Mouse (Mus musculus) activated CD4-positive, CD25-positive, alpha-beta regulatory T cell, adult 4 months (primary cell): ENCODE results near the gene Zbp1. TPM values are rescaled to one million over a fixed set of nuclear protein-coding genes. Genes with fewer than 3 reads are reported as not detected.

Experiments used
- ATAC-seq: one replicate; pipeline ENCODE4 v1.8.0; 2017
- polyA plus RNA-seq, 2 experiments: library from polyadenylated mRNA; unstranded; fragments of 100-300 nt; shearing (Covaris generic); gene quantifications; one replicate each; pipeline ENCODE4 v1.2.1; 2017

Gene Zbp1
- polyA plus RNA-seq, 2 experiments from 2014 or later, result 118 to 141 TPM

DNA sequence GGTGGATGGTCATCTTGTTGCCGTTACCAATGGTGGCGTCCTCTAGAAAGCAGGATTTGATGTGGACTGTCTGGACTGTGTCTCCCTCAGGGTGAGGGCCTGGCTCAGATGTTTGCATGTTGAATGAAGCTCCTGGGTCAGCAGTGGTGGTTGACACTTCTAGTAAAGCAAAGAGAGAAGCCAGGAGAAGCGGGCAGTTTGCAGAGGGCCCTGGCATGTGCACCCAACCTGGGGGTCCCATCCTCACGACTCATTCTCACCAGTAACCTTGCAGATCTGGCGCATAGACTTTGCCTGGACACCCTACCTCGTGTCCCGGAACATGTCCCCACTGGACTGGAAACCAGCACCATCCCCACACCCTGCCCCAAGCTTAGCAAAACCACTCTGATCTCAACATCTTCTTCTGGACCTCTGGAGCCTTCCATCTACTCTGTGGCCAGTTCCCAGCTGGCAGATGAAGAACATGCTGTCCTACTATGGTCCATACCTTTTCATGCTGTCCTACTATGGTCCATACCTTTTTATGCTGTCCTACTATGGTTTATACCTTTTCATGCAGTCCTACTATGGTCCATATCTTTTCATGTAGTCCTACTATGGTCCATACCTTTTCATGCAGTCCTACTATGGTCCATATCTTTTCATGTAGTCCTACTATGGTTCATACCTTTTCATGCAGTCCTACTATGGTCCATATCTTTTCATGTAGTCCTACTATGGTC is 9.5 kb downstream of the Zbp1 start:
- ATAC-seq, result no peak

DNA sequence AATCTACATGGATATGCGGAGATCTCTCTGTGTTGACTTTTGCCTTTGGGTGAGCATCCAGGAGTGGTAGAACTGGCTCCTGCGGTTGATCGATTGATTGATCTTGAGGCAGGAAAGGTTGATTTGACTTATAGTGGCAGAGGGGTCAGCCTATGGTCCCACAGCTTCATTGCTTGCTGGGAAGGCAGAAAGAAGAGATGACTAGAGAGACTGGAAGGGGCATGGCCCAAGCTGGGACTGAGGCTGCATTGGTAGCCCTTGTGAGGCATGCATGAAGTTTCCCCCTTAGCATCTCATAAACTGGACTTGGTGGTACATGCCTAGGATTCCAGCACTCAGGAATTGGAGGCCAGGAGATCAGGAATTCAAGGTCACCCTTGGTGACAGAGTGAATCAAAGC is 11.7 kb downstream of the Zbp1 start:
- no peak for ATAC-seq

DNA sequence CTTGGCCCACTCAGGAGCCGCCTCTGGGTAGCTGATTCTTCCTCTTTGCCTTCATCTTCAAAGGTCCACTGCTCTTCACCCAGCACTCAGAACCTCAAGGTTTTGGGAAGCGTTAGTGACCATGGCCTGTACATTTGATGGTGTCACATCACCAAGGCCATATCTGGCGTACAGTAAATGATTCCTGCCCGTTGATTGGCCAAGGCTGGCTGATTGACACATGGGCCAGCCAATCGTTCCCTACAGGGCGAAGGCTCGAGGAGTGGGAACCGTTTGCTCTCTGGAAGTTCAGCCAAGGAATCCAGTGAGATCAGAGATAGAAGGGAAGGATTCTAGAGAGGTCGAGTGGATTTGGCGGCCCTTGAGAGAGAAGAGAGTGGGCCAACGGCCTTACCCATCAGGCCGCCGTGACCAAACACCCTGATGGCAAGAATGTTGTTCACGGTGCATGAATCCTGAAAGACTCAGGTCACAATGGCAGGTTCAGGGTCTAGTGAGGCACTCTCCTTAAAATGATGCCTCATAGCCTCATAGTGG is 13.1 kb downstream of the Zbp1 start:
- ATAC-seq, result no peak

DNA sequence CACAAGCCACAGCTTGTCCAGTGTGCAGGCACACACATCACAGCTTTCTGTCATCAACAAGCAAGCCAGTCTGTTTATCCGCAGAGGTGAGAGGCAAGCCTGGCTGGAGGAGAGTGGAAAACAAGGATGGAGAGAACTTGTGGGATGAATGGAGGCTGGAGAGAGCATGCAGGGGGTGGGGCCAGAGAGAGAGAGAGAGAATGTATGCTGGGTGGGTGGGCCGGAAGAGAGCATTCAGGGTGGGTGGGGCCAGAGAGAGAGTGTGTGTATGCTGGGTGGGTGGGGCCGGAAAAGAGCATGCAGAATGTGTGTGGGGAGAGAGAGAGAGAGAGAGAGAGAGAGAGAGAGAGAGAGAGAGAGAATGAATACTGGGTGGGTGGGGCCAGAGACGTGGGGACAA is 14.1 kb downstream of the Zbp1 start:
- ATAC-seq, result no peak

DNA sequence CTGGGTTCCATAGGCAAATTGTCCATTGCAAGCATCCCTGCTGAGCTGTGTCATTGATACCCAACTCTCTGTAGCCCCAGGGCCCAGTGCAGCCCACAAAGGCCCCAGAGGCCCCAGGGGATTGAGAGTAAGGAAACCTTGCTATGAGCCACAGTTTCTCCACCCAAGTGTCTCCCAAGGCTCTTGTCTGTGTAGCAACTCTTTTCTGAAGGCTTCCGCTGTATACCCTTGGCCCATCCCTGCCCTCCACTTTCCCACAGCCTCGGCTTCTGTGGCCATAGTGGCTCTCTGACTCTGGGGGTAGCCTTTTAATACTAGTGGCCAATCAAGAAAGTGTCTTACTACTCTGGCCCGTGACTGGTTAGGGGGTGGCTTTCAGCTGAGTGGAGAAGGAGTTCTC is 15.0 kb downstream of the Zbp1 start:
- no peak for ATAC-seq

DNA sequence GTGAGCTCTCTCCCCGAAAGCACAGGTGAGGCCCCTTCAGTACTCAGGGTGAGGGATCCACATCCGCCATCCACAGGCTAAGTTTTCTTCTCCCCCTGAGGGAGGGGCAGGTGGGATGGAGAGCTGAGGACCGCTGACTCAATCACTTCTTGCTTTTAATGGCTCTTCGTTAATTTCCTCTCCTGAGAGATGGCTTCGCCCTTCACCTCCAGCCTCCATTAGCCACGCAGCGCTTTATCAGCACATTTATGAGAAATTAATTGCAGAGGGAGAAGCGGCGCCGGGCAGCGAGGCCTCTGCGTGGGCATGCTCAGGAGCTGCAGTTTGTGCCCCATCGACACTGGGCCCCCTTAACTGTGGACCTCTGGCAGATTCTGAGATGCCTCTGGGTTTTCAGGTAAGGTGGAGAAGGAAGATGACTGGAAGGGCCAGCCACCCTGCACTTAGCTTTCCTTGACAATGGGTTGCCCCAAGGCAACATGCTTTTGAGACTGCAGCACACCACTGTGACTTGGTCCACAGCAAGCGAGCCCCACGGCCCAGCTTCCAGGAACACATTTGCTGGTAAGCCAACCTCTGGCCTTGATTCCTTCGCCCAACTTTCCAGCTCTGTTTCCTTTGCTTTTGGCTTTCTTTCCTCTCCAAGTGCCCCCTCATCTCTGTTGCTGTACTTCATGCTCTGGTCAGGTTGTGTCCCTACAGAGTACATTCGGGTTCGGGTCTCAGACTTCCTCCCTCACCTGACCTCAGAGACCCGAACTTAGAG is 15.6 kb downstream of the Zbp1 start:
- ATAC-seq, result no peak

DNA sequence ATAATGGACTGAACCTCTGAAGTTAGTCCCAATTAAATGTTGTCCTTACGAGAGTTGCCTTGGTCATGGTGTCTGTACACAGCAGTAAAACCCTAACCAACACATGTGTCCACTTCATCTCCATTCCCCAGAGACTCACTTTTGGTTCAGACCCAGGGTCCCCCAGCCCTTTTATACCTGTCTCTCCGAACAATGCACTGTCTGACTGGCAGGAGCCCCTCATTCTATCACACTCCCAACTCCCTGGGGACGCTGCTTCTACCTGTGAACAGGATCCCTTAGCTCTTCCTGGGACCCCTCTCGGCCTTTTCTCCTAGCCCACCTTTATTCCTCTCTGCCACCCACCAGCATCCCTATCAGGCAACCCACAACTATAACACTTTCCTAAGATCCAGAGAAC is 23.9 kb downstream of the Zbp1 start:
- no peak for ATAC-seq

DNA sequence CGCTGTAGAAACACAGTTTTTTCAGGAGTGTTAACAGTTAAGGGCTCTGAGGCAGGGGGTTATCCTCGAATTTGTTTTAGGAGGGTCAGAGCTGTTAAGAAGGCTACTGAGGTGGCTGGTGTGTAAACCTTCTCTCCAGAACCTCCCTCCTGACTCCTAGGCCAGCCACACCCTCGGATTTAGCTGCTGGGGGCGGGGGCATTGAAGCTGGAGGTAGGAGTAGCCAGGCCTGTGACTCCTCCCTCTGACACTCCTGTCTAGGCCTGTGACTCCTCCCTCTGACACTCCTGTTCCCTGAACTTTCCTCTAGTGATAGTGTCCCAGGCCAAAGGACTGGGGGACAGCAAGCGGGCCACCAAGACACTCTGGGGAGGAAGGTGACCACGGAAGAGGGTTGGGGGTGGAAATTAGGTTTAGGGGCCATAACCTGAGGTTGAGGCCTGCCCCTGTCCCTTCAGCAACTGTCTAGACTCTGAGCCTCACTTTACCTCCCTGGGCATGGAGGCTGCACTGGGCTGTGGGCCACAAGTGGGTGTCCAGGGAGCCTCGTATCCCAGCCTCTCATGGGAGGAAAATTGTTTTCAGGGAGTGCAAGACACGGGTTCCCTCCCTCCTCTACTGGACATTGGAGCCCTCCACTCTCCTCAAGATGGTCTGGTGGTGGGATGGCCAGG is 31.4 kb downstream of the Zbp1 start:
- no peak for ATAC-seq

DNA sequence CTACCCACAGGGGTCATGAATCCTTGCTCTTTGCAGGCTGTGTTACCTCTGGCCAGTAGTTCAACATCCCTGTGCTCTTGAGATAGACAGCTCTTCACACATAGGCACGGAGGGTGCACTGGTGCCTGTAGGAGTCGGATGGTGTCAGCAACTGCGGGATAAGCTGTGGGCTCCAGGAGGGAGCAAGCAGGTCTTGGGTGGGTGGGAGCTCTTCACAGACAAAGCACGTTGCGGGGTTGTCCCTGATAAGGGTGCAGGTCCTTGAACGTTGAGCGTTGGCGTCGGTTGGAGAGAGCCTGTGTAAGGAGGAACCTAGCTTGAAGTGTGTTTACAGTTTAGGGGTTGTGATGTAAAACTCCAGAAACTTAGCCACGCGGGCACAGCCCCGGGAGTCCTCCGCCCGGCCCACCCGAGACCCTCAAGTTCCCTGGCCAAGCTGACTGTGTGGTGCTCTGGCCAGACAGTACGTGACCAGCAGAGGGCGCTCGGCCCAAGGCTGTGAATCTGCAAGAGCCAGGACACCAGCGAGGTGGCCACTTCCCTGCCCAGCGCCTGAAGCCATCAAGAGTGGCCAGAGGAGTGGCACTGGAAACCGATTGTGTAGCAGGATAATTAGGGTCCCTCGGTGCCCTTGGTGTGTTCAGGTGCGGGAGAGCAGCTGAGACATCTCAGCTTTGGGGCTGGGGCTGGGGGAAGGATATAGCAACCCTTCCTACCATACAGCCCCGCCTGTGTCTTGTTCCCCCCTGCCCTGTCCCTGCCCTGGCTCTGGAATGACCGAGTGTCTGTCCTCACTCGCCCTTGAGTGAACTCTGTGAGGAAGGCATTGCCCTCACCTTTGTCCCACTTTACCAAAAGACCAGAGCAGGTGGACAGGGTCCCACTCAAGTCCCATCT is 32.4 kb downstream of the Zbp1 start:
- peak; percentile 56 for ATAC-seq

DNA sequence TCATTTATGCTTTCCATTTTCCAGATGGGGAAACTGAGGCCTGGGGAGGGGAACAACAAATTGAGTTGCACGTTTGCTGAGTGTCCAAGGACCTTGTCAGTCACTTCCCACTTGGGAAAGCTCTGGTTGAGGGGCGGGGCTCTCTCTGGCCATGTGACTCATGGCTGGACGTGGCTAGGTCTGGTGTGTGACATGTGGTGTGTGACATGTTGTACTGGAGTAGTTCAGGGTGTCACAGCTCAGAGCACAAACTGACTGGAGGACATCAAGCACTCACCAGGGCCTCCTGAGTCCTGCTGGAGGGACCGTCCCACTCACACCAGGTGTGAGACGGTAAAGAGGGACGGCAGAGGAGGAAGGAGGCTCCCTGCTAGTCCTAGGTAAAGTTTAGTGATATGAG is 33.4 kb downstream of the Zbp1 start:
- ATAC-seq, result no peak

DNA sequence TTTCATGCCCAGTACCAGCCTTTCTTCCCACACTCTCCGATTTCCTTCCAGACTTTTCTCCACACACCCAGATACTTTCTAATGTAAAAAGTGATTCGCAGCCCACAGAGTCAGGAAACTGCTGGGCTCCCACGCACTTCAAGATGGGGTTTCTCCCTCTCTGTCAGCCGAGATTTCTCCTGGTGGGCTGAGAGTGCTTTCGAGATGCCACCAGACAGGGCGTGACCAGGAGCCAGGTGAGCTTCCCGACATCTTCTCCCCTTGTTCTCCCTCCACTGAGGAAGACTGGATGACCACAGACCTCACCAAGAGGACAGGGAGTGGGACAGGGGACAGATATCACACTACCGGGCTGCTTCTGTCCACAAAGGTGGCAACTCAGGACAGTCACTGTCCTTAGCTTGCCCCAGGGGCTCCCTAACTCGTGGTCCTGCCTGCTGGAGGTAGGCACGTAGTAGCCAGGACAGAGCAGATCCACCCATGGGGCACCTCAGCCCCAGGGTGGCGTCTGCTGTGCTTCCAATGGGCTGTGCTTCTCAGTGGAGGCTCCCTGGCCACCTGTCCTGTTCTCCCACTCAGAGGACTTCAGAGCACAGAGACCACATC is 34.1 kb downstream of the Zbp1 start:
- no peak for ATAC-seq

DNA sequence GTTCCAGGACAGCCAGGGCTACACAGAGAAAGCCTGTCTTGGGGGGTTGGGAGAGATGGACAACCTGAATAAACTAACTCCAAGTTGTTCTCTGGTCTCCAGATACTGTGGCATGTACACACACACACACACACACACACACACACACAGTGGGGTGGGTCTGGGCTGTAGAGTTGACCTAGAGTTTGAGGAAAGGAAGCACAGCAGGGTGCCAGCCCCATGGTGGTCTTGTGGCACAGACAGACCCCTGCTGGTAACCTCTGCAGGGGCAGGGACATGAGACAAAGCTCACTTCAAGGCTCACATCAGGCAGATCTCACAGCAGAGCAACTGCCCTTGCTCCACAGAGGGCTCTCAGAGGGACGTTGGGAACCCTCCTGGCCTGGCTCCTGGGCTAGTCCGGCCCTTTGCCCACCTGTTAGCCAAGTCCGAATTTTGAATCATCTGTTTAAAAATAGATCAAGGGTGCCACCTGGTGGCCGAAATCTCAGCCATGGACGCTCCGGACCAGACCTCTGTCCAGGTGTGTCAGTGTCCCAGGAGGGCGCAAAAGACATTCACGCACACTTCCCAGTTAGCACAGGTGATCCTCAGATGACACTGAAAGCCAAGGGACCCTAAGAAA is 34.8 kb downstream of the Zbp1 start:
- ATAC-seq, result no peak

DNA sequence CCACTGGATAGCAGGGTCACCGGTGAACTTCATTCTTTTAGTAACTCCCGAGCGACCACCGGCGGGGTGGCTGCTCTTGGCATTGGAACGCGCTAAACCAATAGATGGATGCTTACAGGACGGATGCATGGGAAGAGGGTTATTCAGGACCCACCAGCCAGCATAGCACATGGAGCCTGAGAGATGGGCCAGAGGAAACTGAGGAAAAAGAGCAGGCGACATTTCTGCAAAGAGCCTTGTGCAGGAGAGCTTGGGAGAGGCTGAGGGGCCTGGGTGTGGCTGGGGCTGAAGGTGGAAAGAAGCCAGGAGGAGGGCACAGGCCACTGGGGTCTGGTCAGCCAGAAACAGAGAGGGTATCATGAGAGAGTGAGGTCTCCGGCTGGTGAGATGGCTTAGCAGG is 35.4 kb downstream of the Zbp1 start:
- ATAC-seq, result no peak

DNA sequence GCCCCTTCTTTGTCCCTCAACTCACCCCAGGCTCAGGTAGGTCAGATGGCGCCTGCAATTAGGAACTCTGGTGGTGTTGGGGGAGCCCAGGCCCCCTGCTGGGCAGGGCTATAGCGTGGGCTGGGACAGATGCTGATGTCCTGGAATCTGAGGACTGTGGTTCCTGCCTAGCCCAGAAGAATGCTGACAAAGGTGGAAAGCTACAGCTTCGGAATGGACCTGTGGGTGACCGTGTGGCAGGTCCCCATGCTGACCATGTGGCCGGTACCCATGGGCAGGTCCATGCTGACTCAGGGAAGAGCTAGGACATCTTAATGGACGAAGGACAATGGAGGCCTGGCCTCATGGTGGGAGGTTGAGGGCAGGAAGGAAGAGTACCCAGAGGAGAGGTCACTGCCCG is 35.9 kb downstream of the Zbp1 start:
- no peak for ATAC-seq

DNA sequence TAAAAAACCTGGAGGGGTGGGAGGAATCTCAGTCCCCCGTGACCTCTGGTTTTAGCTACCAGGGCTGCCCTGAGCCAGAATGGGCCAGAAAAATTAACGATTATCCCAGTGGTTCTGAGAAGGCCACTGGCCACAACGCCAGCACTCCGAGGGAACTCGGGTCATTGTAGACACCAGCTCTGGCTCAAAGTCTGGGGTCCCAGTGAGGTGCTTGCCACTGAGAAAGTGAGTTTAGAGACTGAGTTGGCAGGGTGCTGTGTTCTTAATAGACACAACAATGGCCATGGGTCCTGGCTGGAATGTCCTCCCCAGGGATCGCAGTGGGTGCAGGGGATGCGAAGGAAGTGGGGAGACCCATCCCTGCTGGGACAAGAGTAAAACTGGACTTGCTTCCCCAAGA is 36.8 kb downstream of the Zbp1 start:
- ATAC-seq, result no peak

DNA sequence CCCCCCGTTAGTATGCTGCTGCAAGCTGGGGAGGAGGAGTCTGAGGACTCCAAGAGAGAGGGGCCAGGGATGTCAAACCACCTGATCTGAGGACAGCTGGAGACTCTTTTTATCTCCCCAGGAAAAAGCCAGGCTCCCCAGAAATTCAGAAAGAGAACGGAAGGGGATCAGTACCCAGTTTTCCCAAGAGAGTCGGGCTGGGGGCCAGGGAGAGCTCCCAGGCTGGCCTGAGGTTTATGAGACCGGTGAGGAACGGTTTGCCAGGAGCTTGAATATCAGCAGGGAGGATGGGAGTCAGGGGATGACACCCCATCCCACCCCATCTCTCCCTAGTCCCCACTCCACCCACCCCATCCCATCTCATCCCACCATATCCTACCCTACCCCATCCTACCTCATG is 37.2 kb downstream of the Zbp1 start:
- no peak for ATAC-seq

DNA sequence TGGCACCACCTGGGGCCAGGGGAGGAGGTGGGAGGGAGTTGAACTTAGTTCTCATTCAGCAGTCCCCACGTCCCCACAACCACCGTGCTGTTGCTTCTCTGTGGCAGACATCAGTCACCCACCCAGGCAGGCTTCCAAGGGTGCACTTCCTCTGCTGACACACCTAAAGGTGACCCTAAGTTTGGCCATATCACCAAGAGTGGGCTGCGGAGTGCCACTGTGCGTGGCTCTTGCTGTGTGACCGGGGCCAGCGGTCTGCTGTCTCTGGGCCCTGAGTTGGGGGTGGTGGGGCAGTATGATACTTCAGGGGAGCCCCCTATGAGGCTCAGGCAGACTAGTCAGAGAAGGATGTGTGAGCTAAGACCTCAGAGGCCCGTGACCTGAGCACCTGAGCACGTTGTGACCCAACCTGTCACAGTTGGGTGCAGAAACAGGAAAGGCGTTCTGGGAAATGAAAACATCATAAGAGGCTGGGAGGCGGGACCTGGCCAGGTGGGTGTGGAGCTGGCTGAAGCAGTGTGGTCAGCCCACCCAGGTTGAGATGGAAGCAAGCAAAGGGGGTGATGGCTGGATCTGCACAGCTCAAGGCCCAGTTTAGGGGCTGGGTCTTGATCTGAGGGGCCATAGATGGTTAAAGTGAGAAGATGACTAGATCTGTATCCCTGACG is 37.9 kb downstream of the Zbp1 start:
- no peak for ATAC-seq

DNA sequence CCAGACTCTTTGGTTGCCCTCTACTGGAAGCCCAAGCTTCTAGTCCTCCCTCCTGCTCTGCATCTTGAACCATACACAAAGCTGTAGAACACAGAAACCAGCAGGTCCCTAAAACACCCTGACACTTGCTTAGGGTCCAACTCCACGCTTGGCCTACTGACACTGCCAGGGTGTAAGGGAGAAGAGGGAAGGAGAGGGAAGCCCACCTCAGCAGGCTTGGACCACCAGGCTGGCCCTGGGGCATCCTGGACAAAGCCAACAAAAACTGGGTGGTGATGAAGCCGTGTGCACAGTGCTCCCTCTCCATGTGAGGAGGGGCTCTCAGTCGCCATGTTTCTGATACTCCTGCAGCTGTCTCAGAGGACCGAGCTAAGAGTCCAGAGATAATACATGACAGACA is 38.7 kb downstream of the Zbp1 start:
- no peak for ATAC-seq

DNA sequence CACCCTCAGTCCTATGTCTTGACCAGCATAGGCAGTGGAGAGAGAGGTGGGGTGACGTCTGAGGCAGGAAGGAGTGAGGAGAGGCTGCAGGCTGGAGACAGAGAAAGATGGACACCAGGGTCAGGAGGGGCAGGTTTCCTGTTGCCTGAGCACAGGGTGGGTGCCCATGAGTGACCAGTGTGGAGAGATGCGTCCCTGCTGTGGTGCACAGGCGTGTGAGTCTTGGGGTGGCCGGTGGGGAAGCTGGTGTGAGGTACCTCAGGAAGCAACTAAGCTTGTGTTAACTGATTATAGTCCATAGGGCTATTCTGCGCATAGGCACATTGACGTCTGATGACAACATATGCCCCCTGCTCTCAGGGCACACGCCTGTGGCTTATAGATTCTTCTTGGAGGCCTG is 39.7 kb downstream of the Zbp1 start:
- ATAC-seq, result no peak

DNA sequence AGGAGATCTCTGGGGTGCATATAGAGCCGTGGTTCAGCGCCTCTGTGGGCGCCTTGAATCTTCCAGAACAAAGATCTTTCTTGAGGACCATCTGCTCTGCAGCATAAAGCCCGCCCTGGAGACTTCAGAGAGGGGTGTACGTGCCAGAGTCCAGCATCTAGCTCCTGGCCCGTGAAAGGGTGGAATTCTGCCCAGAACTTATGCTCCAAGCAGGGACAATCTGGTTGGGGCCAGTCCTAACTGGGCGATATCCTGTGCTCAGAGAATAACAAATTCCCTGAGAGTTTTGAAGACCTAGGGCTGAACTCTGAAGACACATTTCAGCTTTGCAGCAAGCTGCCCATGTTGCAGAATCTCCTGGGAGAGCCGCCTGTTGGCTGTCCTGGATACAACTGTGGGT is 40.8 kb downstream of the Zbp1 start:
- no peak for ATAC-seq

DNA sequence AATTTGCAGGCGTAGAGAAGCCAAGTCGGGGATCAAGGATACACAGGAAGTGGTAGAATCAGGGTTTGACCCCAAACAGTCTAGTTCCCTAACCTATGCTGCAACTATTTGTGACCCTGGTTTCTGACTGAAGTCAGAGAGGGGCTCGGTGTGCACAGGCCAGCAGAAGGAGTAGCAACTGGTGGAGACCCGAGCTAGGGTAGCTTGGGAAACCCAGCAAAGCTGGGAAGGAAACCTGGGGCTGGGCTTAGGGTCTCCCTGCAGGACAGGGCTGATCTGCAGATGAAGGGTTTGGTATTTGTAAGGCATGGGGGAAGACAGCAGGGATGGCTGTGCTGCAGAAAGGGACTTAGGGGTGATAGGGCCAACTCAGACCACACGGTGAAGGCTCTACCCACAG is 41.2 kb downstream of the Zbp1 start:
- ATAC-seq, result no peak
